14 mouse cellular contexts compared by ENCODE assay signal in the genomic region with DNA sequence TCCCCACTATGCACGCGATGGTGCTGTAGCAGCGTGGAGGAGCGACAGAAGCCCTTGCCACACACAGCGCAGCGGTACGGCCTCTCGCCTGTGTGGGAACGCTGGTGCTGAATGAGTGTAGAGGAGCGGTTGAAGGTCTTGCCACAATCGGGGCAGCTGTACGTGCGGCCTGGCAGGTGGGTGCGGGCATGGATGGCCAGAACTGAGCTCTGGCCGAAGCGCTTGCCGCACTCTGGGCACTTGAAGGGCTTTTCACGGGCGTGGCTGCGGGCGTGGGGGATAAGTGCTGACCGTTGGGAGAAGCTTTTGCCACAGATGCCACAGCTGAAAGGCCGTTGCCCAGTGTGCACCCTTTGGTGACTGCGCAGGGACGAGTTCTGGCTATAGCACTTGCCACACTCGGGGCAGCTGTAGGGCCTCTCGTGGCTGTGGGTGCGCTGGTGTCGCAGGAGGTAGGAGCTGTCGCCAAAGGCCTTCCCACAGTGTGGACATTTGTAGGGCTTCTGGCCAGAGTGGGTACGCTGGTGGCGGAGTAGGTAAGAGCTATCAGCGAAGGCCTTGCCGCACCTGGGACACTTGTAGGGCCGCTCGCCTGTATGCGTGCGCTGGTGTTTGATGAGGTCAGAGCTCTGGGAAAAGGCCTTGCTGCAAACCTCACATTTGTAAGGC. TPM values are rescaled to one million over a fixed set of nuclear protein-coding genes. Genes with fewer than 3 reads are reported as not detected.
DNase-seq lines count a peak whose midpoint lies in the region; ATAC-seq and TF ChIP-seq lines count a peak whose summit lies in the region.
"Had no signal": no experiment of that assay in that cellular context is flagged by ENCODE, and none has a peak within 500 bp of the region (broad histone marks: within the 10 kb centered on the region; RNA-seq: fewer than 3 reads in every experiment).

No protein-coding gene starts in this region.

- 86% methylated on average over 38 of the region's 38 CpGs for WGBS in heart, embryonic 13.5 days
- WGBS in lung, postnatal 0 days, result 82% methylated on average over 38 of the region's 38 CpGs

- 0 out of 2 replicates have a peak overlapping the region, but pooled peaks have one; percentile 24 for H3K27ac ChIP-seq in heart, embryonic 13.5 days (replicated peaks)
- no peak overlapping the region; the same call in 1 of the 2 replicates for H3K27ac ChIP-seq in lung, postnatal 0 days (ENCODE audit: low read length)
- no peak overlapping the region for H3K27ac ChIP-seq in brown adipose tissue, adult 24 weeks (replicated peaks; ENCODE audit: low read depth, low read length)
- H3K27ac ChIP-seq: liver, embryonic 15.5 days had no signal

- peaks cover 38% of the 10 kb centered on the region for H3K36me3 ChIP-seq in heart, embryonic 13.5 days
- H3K36me3 ChIP-seq in lung, postnatal 0 days (ENCODE audit: insufficient read depth, low read length), result 0 out of 2 replicates have a peak, but pooled peaks cover 4% of the 10 kb centered on the region

- H3K4me1 ChIP-seq in heart, embryonic 13.5 days, result peaks cover 39% of the 10 kb centered on the region
- no peaks in the 10 kb centered on the region for H3K4me1 ChIP-seq in lung, postnatal 0 days (ENCODE audit: insufficient read depth, low read depth, low read length)
- H3K4me1 ChIP-seq in brown adipose tissue, adult 24 weeks (ENCODE audit: control insufficient read depth, insufficient read depth, insufficient read length, low read length), result peaks cover 14% of the 10 kb centered on the region

- no peaks in the 10 kb centered on the region for H3K9me3 ChIP-seq in heart, embryonic 13.5 days
- no peaks in the 10 kb centered on the region for H3K9me3 ChIP-seq in lung, postnatal 0 days (ENCODE audit: low read length)
- H3K9me3 ChIP-seq: liver, embryonic 15.5 days had no signal

- H3K4me3 ChIP-seq in heart, embryonic 13.5 days, result no peak overlapping the region
- no peak overlapping the region for H3K4me3 ChIP-seq in lung, postnatal 0 days (ENCODE audit: low read depth, low read length)
- H3K4me3 ChIP-seq in brown adipose tissue, adult 24 weeks (ENCODE audit: insufficient read depth, low read depth, low read length), result peak overlapping the region; percentile 34

- H3K9ac ChIP-seq in heart, embryonic 13.5 days, result peak overlapping the region; percentile 34; the same call in 1 of the 2 replicates
- H3K9ac ChIP-seq in lung, postnatal 0 days (replicated peaks; ENCODE audit: low read depth), result no peak overlapping the region
- H3K9ac ChIP-seq: liver, embryonic 15.5 days had no signal

- TF ChIP-seq CTCF in lung, postnatal 0 days (IDR thresholded peaks at IDR 0.05), result no peak

- peak; percentile 12 for DNase-seq in adrenal gland, adult 2 months
- DNase-seq in adrenal gland, postnatal 10 days, result no peak
- DNase-seq in heart, postnatal 4 days, result no peak
- peak; percentile 4 for DNase-seq in lung, postnatal 0 days (ENCODE audit: low spot score)
- no peak for DNase-seq in lung, postnatal 14 days
- no peak for DNase-seq in urinary bladder, postnatal 36 days (ENCODE audit: low spot score in 2 of 2)
- DNase-seq: layer of hippocampus, postnatal 36 days; retina, postnatal 1 day; thymus, postnatal 14 days had no signal

- no peak for TF ChIP-seq EP300 in lung, postnatal 0 days (IDR thresholded peaks at IDR 0.05)

- H3K27me3 ChIP-seq in heart, embryonic 13.5 days (replicated peaks), result no peaks in the 10 kb centered on the region
- no peaks in the 10 kb centered on the region for H3K27me3 ChIP-seq in lung, postnatal 0 days (replicated peaks; ENCODE audit: insufficient read depth, low read length)

- no peak for ATAC-seq in heart, embryonic 13.5 days (ENCODE audit: extremely low read depth, insufficient number of reproducible peaks, low FRiP score, low TSS enrichment)
- no peak for ATAC-seq in lung, postnatal 0 days
- ATAC-seq: forebrain, embryonic 16.5 days; inflammation-experienced regulatory T-cells, adult 6 months had no signal

- peak overlapping the region; percentile 89; the same call in 1 of the 2 replicates for H3K4me2 ChIP-seq in heart, embryonic 13.5 days
- H3K4me2 ChIP-seq in lung, postnatal 0 days (replicated peaks; ENCODE audit: low read depth, low read length), result no peak overlapping the region

RNA-seq across cellular contexts. Expression of a gene that starts 1.9 kb away (rescaled TPM):
- 10 to 100 TPM; 30.5 to 32.3 TPM for total RNA-seq in adrenal gland, adult 2 months (2021)
- polyA plus RNA-seq in adrenal gland, adult 2 months (2012; rRNA removed), result 52.5 and 54.2 TPM in 2 replicates
- 10 to 100 TPM; 31.7 to 38.2 TPM for total RNA-seq in adrenal gland, postnatal 10 days (2021)
- polyA plus RNA-seq in heart, embryonic 13.5 days (2015; fragmentation: Nextera tagmentation; extraction: Ambion mirVana), result 16.5 and 16.6 TPM in 2 replicates
- total RNA-seq in heart, postnatal 4 days (2021), result 10 to 100 TPM; 36.1 to 41.4 TPM
- 12.5 and 12.8 TPM in 2 replicates for polyA plus RNA-seq in lung, postnatal 0 days (2015; fragmentation: Nextera tagmentation; extraction: Ambion mirVana)
- 26.6 and 27.5 TPM in 2 replicates for polyA plus RNA-seq in brown adipose tissue, adult 24 weeks (2012; ENCODE audit: insufficient read depth, insufficient read length, missing spikeins)

RNA-seq across cellular contexts. Expression of a gene that starts 32.4 kb away (rescaled TPM):
- total RNA-seq in adrenal gland, adult 2 months (2021), result 10 to 100 TPM in 1 of 2 experiments, 1 to 10 TPM in 1; 8.0 to 11.2 TPM
- 4.4 and 6.7 TPM in 2 replicates for polyA plus RNA-seq in adrenal gland, adult 2 months (2012; rRNA removed)
- total RNA-seq in adrenal gland, postnatal 10 days (2021), result 1 to 10 TPM; 7.5 to 9.2 TPM
- 4.7 and 5.3 TPM in 2 replicates for polyA plus RNA-seq in heart, embryonic 13.5 days (2015; fragmentation: Nextera tagmentation; extraction: Ambion mirVana)
- 1 to 10 TPM; 5.8 to 5.9 TPM for total RNA-seq in heart, postnatal 4 days (2021)
- polyA plus RNA-seq in lung, postnatal 0 days (2015; fragmentation: Nextera tagmentation; extraction: Ambion mirVana), result 7.3 and 7.9 TPM in 2 replicates
- polyA plus RNA-seq in brown adipose tissue, adult 24 weeks (2012; ENCODE audit: insufficient read depth, insufficient read length, missing spikeins), result 1.5 and 1.8 TPM in 2 replicates

RNA-seq across cellular contexts. Expression of a gene that starts 43.5 kb away (rescaled TPM):
- 1 to 10 TPM; 4.4 to 6.3 TPM for total RNA-seq in adrenal gland, adult 2 months (2021)
- polyA plus RNA-seq in adrenal gland, adult 2 months (2012; rRNA removed), result 2.5 and 3.3 TPM in 2 replicates
- total RNA-seq in adrenal gland, postnatal 10 days (2021), result 1 to 10 TPM; 4.1 to 4.4 TPM
- 3.6 TPM in 2 replicates for polyA plus RNA-seq in heart, embryonic 13.5 days (2015; fragmentation: Nextera tagmentation; extraction: Ambion mirVana)
- 1 to 10 TPM; 2.6 to 3.2 TPM for total RNA-seq in heart, postnatal 4 days (2021)
- polyA plus RNA-seq in lung, postnatal 0 days (2015; fragmentation: Nextera tagmentation; extraction: Ambion mirVana), result 4.7 and 5.4 TPM in 2 replicates
- polyA plus RNA-seq in brown adipose tissue, adult 24 weeks (2012; ENCODE audit: insufficient read depth, insufficient read length, missing spikeins), result 1.0 and 1.4 TPM in 2 replicates

RNA-seq across cellular contexts. Expression of a gene that starts 47.4 kb away (rescaled TPM):
- 1 to 10 TPM; 1.7 to 2.4 TPM for total RNA-seq in adrenal gland, adult 2 months (2021)
- 1.6 and 1.7 TPM in 2 replicates for polyA plus RNA-seq in adrenal gland, adult 2 months (2012; rRNA removed)
- 1 to 10 TPM; 4.7 to 5.0 TPM for total RNA-seq in adrenal gland, postnatal 10 days (2021)
- 0.98 and 1.2 TPM in 2 replicates for polyA plus RNA-seq in heart, embryonic 13.5 days (2015; fragmentation: Nextera tagmentation; extraction: Ambion mirVana)
- 1 to 10 TPM; 2.3 TPM for total RNA-seq in heart, postnatal 4 days (2021)
- polyA plus RNA-seq in lung, postnatal 0 days (2015; fragmentation: Nextera tagmentation; extraction: Ambion mirVana), result 3.7 and 3.8 TPM in 2 replicates
- polyA plus RNA-seq in brown adipose tissue, adult 24 weeks (2012; ENCODE audit: insufficient read depth, insufficient read length, missing spikeins), result 1.1 and 2.3 TPM in 2 replicates

RNA-seq across cellular contexts. Expression of a gene that starts 49.9 kb away (rescaled TPM):
- total RNA-seq in adrenal gland, adult 2 months (2021), result 10 to 100 TPM in 1 of 2 experiments, 1 to 10 TPM in 1; 7.1 to 10.3 TPM
- 8.9 and 10.0 TPM in 2 replicates for polyA plus RNA-seq in adrenal gland, adult 2 months (2012; rRNA removed)
- total RNA-seq in adrenal gland, postnatal 10 days (2021), result 1 to 10 TPM; 8.6 to 9.4 TPM
- 4.3 and 4.9 TPM in 2 replicates for polyA plus RNA-seq in heart, embryonic 13.5 days (2015; fragmentation: Nextera tagmentation; extraction: Ambion mirVana)
- 1 to 10 TPM; 4.0 to 4.8 TPM for total RNA-seq in heart, postnatal 4 days (2021)
- 3.7 and 4.6 TPM in 2 replicates for polyA plus RNA-seq in lung, postnatal 0 days (2015; fragmentation: Nextera tagmentation; extraction: Ambion mirVana)
- polyA plus RNA-seq in brown adipose tissue, adult 24 weeks (2012; ENCODE audit: insufficient read depth, insufficient read length, missing spikeins), result 3.4 and 3.6 TPM in 2 replicates

Comparison
In these comparisons a context has a peak if more than half of its experiments do, and no peak if none do; other contexts are left out.
1. DNase-seq: peak in adrenal gland, adult 2 months (single experiment) and lung, postnatal 0 days (single experiment); none in adrenal gland, postnatal 10 days (single experiment), heart, postnatal 4 days (single experiment), lung, postnatal 14 days (single experiment) and urinary bladder, postnatal 36 days (0 of 2).